Mouse (Mus musculus): ENCODE results near the gene Hmgcr. TPM values are rescaled to one million over a fixed set of nuclear protein-coding genes. Genes with fewer than 3 reads are reported as not detected.
A peak's percentile ranks its signal among the peaks of the same experiment; 100 is the strongest.
"Not testable (repeated sequence)": the region's sequence is repeated elsewhere in the genome, so short reads cannot be mapped to it uniquely, and the experiment has no call there.

Gene Hmgcr
- polyA plus RNA-seq, 1 experiment from 2014 or later: 181 TPM

GRCm38 (mm10) chr13:96672276-96672675 lies 1.5 kb upstream of the Hmgcr start:
- 89% methylated on average over 6 of the region's 6 CpGs for WGBS
- Histone ChIP-seq H3K27ac (ENCODE audit: low read depth, low read length) (no peak overlapping the region), H3K4me3 (ENCODE audit: low read depth, low read length) (no peak overlapping the region), H3K4me2 (ENCODE audit: low read length) (no peak overlapping the region), H3K9ac (ENCODE audit: low read length) (no peak overlapping the region), H3K9me3 (replicated peaks; ENCODE audit: control insufficient read depth, low read length) (no peaks in the 10 kb centered on the region), H3K4me1 (ENCODE audit: control insufficient read depth, insufficient read depth, low read length) (peaks cover 23% of the 10 kb centered on the region), H3K36me3 (ENCODE audit: control insufficient read depth, insufficient read depth, low read length) (no peaks in the 10 kb centered on the region), H3K27me3 (replicated peaks; ENCODE audit: control insufficient read depth, insufficient read depth, low read length) (no peaks in the 10 kb centered on the region)
- DNase-seq (ENCODE audit: low spot score) (no peak), ATAC-seq (no peak)

GRCm38 (mm10) chr13:96671906-96672234 lies 1.1 kb upstream of the Hmgcr start:
- Histone ChIP-seq H3K27ac (ENCODE audit: low read depth, low read length) (no peak overlapping the region; the same call in 1 of the 2 replicates), H3K4me1 (ENCODE audit: control insufficient read depth, insufficient read depth, low read length) (peaks cover 24% of the 10 kb centered on the region), H3K27me3 (replicated peaks; ENCODE audit: control insufficient read depth, insufficient read depth, low read length) (no peaks in the 10 kb centered on the region), H3K9ac (ENCODE audit: low read length) (no peak overlapping the region), H3K4me3 (ENCODE audit: low read depth, low read length) (no peak overlapping the region), H3K9me3 (replicated peaks; ENCODE audit: control insufficient read depth, low read length) (no peaks in the 10 kb centered on the region), H3K4me2 (ENCODE audit: low read length) (no peak overlapping the region), H3K36me3 (ENCODE audit: control insufficient read depth, insufficient read depth, low read length) (no peaks in the 10 kb centered on the region)
- ATAC-seq: no peak
- 83% methylated on average over 5 of the region's 5 CpGs for WGBS
- DNase-seq (ENCODE audit: low spot score): no peak

GRCm38 (mm10) chr13:96671078-96671905 lies 556 bp upstream of the Hmgcr start:
- WGBS: 14% methylated on average over 31 of the region's 31 CpGs
- DNase-seq (ENCODE audit: low spot score) (no peak), ATAC-seq (no peak)
- Histone ChIP-seq H3K9me3 (replicated peaks; ENCODE audit: control insufficient read depth, low read length) (no peaks in the 10 kb centered on the region), H3K27me3 (replicated peaks; ENCODE audit: control insufficient read depth, insufficient read depth, low read length) (no peaks in the 10 kb centered on the region), H3K9ac (ENCODE audit: low read length) (peak overlapping the region; percentile 46; the same call in 1 of the 2 replicates), H3K36me3 (ENCODE audit: control insufficient read depth, insufficient read depth, low read length) (peaks cover 3% of the 10 kb centered on the region; the same call in 1 of the 2 replicates), H3K4me2 (ENCODE audit: low read length) (peak overlapping the region; percentile 57), H3K4me1 (ENCODE audit: control insufficient read depth, insufficient read depth, low read length) (peaks cover 24% of the 10 kb centered on the region), H3K4me3 (ENCODE audit: low read depth, low read length) (peak overlapping the region; percentile 93), H3K27ac (ENCODE audit: low read depth, low read length) (peak overlapping the region; percentile 82)

GRCm38 (mm10) chr13:96670019-96670405 lies 724 bp downstream of the Hmgcr start:
- peak overlapping the region; percentile 98 for H3K9ac ChIP-seq (ENCODE audit: low read length)
- H3K36me3 ChIP-seq (ENCODE audit: control insufficient read depth, insufficient read depth, low read length): peaks cover 15% of the 10 kb centered on the region
- peaks cover 24% of the 10 kb centered on the region for H3K4me1 ChIP-seq (ENCODE audit: control insufficient read depth, insufficient read depth, low read length)
- DNase-seq (ENCODE audit: low spot score) (peak; percentile 8), ATAC-seq (no peak)
- H3K4me3 ChIP-seq (ENCODE audit: low read depth, low read length): peak overlapping the region; percentile 93
- no peaks in the 10 kb centered on the region for H3K9me3 ChIP-seq (replicated peaks; ENCODE audit: control insufficient read depth, low read length)
- peak overlapping the region; percentile 96 for H3K27ac ChIP-seq (ENCODE audit: low read depth, low read length)
- no peaks in the 10 kb centered on the region for H3K27me3 ChIP-seq (replicated peaks; ENCODE audit: control insufficient read depth, insufficient read depth, low read length)
- peak overlapping the region; percentile 86 for H3K4me2 ChIP-seq (ENCODE audit: low read length)
- WGBS: 4% methylated on average over 13 of the region's 13 CpGs

- Histone ChIP-seq H3K27me3 (replicated peaks; ENCODE audit: control insufficient read depth, insufficient read depth, low read length) (no peaks in the 10 kb centered on the region), H3K9me3 (replicated peaks; ENCODE audit: control insufficient read depth, low read length) (no peaks in the 10 kb centered on the region), H3K27ac (ENCODE audit: low read depth, low read length) (no peak overlapping the region), H3K9ac (ENCODE audit: low read length) (no peak overlapping the region), H3K36me3 (ENCODE audit: control insufficient read depth, insufficient read depth, low read length) (peaks cover 68% of the 10 kb centered on the region), H3K4me2 (ENCODE audit: low read length) (no peak overlapping the region), H3K4me3 (ENCODE audit: low read depth, low read length) (no peak overlapping the region), H3K4me1 (ENCODE audit: control insufficient read depth, insufficient read depth, low read length) (peaks cover 25% of the 10 kb centered on the region)
- no peak for ATAC-seq
- 89% methylated on average over 7 of the region's 7 CpGs for WGBS
- DNase-seq (ENCODE audit: low spot score): no peak
Measured at GRCm38 (mm10) chr13:96664419-96664974, 6.2 kb downstream of the Hmgcr start.

- WGBS: 94% methylated on average over 4 of the region's 4 CpGs
Measured at GRCm38 (mm10) chr13:96663120-96663519, 7.6 kb downstream of the Hmgcr start.

GRCm38 (mm10) chr13:96660095-96660860 lies 10.5 kb downstream of the Hmgcr start:
- H3K27ac ChIP-seq (ENCODE audit: low read depth, low read length): no peak overlapping the region; the same call in 1 of the 2 replicates
- H3K4me3 ChIP-seq (ENCODE audit: low read depth, low read length): no peak overlapping the region
- peaks cover 98% of the 10 kb centered on the region for H3K36me3 ChIP-seq (ENCODE audit: control insufficient read depth, insufficient read depth, low read length)
- ATAC-seq (peak; percentile 90), DNase-seq (ENCODE audit: low spot score) (peak; percentile 66)
- H3K4me2 ChIP-seq (ENCODE audit: low read length): no peak overlapping the region
- H3K4me1 ChIP-seq (ENCODE audit: control insufficient read depth, insufficient read depth, low read length): peaks cover 2% of the 10 kb centered on the region; the same call in 1 of the 2 replicates
- H3K9me3 ChIP-seq (replicated peaks; ENCODE audit: control insufficient read depth, low read length): no peaks in the 10 kb centered on the region
- H3K27me3 ChIP-seq (replicated peaks; ENCODE audit: control insufficient read depth, insufficient read depth, low read length): no peaks in the 10 kb centered on the region
- no peak overlapping the region for H3K9ac ChIP-seq (ENCODE audit: low read length)
- WGBS: 42% methylated on average over 10 of the region's 10 CpGs

More at GRCm38 (mm10) chr13:96663120-96663519, 7.6 kb downstream of the Hmgcr start:
- not testable (repeated sequence) for H3K4me2 ChIP-seq (ENCODE audit: low read length); H3K9me3 ChIP-seq (replicated peaks; ENCODE audit: control insufficient read depth, low read length); H3K27ac ChIP-seq (ENCODE audit: low read depth, low read length); H3K9ac ChIP-seq (ENCODE audit: low read length); DNase-seq (ENCODE audit: low spot score); H3K4me3 ChIP-seq (ENCODE audit: low read depth, low read length); ATAC-seq; H3K27me3 ChIP-seq (replicated peaks; ENCODE audit: control insufficient read depth, insufficient read depth, low read length)
- Histone ChIP-seq H3K36me3 (ENCODE audit: control insufficient read depth, insufficient read depth, low read length) (peaks cover 81% of the 10 kb centered on the region), H3K4me1 (ENCODE audit: control insufficient read depth, insufficient read depth, low read length) (peaks cover 12% of the 10 kb centered on the region)

- Histone ChIP-seq H3K9me3 (replicated peaks; ENCODE audit: control insufficient read depth, low read length) (no peaks in the 10 kb centered on the region), H3K4me1 (ENCODE audit: control insufficient read depth, insufficient read depth, low read length) (peaks cover 2% of the 10 kb centered on the region; the same call in 1 of the 2 replicates), H3K27me3 (replicated peaks; ENCODE audit: control insufficient read depth, insufficient read depth, low read length) (no peaks in the 10 kb centered on the region), H3K9ac (ENCODE audit: low read length) (no peak overlapping the region), H3K36me3 (ENCODE audit: control insufficient read depth, insufficient read depth, low read length) (peaks cover 98% of the 10 kb centered on the region), H3K4me3 (ENCODE audit: low read depth, low read length) (no peak overlapping the region), H3K27ac (ENCODE audit: low read depth, low read length) (no peak overlapping the region), H3K4me2 (ENCODE audit: low read length) (no peak overlapping the region)
- DNase-seq (ENCODE audit: low spot score) (no peak), ATAC-seq (no peak)
- 93% methylated on average over 7 of the region's 7 CpGs for WGBS
Measured at GRCm38 (mm10) chr13:96658936-96659335, 11.8 kb downstream of the Hmgcr start.

Measured in forebrain, embryonic 14.5 days (tissue).